8 mouse cellular contexts compared by ENCODE assay signal in the genomic region with DNA sequence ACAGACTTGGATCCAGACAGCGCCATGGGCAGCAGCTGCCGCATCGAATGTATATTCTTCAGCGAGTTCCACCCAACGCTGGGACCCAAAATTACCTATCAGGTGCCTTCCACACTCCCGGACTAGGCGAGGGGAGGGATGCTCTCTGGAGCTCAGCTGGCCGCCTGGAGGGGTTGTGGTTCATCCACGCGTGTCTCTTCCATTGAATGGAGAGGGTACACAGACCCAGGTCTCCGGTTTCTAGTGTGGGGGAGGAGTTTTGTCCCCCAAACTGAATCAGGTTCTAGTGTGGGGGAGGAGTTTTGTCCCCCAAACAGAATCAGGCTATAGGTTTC. TPM values are rescaled to one million over a fixed set of nuclear protein-coding genes. Genes with fewer than 3 reads are reported as not detected.
A peak's percentile ranks its signal among the peaks of the same experiment; 100 is the strongest.
DNase-seq lines count a peak whose midpoint lies in the region; ATAC-seq and TF ChIP-seq lines count a peak whose summit lies in the region.

No protein-coding gene starts in this region.

- in situ Hi-C loops in ES-E14 (cut with MboI; ENCODE audit: low sequenced_read_pairs in 2 of 2, unreplicated experiment in 2 of 2), result no loop called here

- 0 out of 2 replicates have a peak, but pooled peaks cover 9% of the 10 kb centered on the region for H3K36me3 ChIP-seq in heart, embryonic 11.5 days (ENCODE audit: control insufficient read depth, insufficient read depth, low read length)
- H3K36me3 ChIP-seq in ES-E14 (ENCODE audit: control insufficient read depth, insufficient read depth, low read length, poor library complexity, severe bottlenecking), result peaks cover 23% of the 10 kb centered on the region
- peaks cover 56% of the 10 kb centered on the region for H3K36me3 ChIP-seq in hindbrain, embryonic 10.5 days

- 1% methylated on average over 11 of the region's 11 CpGs for WGBS in heart, embryonic 11.5 days (ENCODE audit: insufficient replicate concordance)
- WGBS in hindbrain, embryonic 10.5 days, result 1% methylated on average over 11 of the region's 11 CpGs

- no peak; the same call in 1 of the 2 replicates for ATAC-seq in heart, embryonic 11.5 days (replicated peaks; ENCODE audit: insufficient number of reproducible peaks, low FRiP score, low TSS enrichment)
- 0 out of 2 replicates have a peak, but pooled peaks have one; percentile 0 for ATAC-seq in megakaryocyte progenitor cell, adult 5-6 weeks (replicated peaks; ENCODE audit: poor library complexity)

- peaks cover 22% of the 10 kb centered on the region for H3K4me1 ChIP-seq in heart, embryonic 11.5 days (ENCODE audit: control insufficient read depth, insufficient read depth, low read length)
- peaks cover 0 to 12% of the 10 kb centered on the region in 2 experiments; a peak in 3 of 4 replicates for H3K4me1 ChIP-seq in ES-E14 (ENCODE audit: control insufficient read depth in 2 of 2, insufficient read depth in 2 of 2, low read length in 2 of 2, poor library complexity in 1 of 2)
- H3K4me1 ChIP-seq in hindbrain, embryonic 10.5 days (replicated peaks), result peaks cover 55% of the 10 kb centered on the region

- DNase-seq in heart, adult 18-20 months, result no peak
- no peak for DNase-seq in ES-E14 (ENCODE audit: low read depth, low spot score)
- DNase-seq in hindbrain, embryonic 10.5 days (ENCODE audit: low spot score), result no peak
- no peak for DNase-seq in adrenal gland, adult (ENCODE audit: inconsistent age in 2 of 2, low spot score in 1 of 2)
- DNase-seq in cerebellum, adult 11 months, result no peak
- DNase-seq in frontal cortex, postnatal 14 days (ENCODE audit: low spot score in 2 of 2), result no peak

- no peaks in the 10 kb centered on the region for H3K27me3 ChIP-seq in heart, embryonic 11.5 days (ENCODE audit: control insufficient read depth, insufficient read depth, low read length)
- H3K27me3 ChIP-seq in hindbrain, embryonic 10.5 days (ENCODE audit: insufficient read depth, poor library complexity, severe bottlenecking), result peaks cover under 1% of the 10 kb centered on the region; the same call in 1 of the 2 replicates

- peak overlapping the region; percentile 67 for H3K9ac ChIP-seq in heart, embryonic 11.5 days (ENCODE audit: low read depth, low read length)
- H3K9ac ChIP-seq in ES-E14 (ENCODE audit: insufficient read depth, low read depth, low read length, poor library complexity, severe bottlenecking), result peak overlapping the region; percentile 80

- no peaks in the 10 kb centered on the region for H3K9me3 ChIP-seq in heart, embryonic 11.5 days (replicated peaks; ENCODE audit: control insufficient read depth, low read length)
- H3K9me3 ChIP-seq in ES-E14 (ENCODE audit: control insufficient read depth, insufficient read depth, low read depth, low read length), result no peaks in the 10 kb centered on the region
- H3K9me3 ChIP-seq in hindbrain, embryonic 10.5 days, result no peaks in the 10 kb centered on the region

- no peak overlapping the region for H3K27ac ChIP-seq in heart, embryonic 11.5 days (ENCODE audit: low read depth, low read length)
- H3K27ac ChIP-seq in ES-E14 (ENCODE audit: insufficient read depth, low read depth, low read length, poor library complexity, severe bottlenecking), result no peak overlapping the region
- H3K27ac ChIP-seq in hindbrain, embryonic 10.5 days, result peak overlapping the region; percentile 90

- peak overlapping the region; percentile 73 for H3K4me2 ChIP-seq in heart, embryonic 11.5 days

- peak overlapping the region; percentile 60 for H3K4me3 ChIP-seq in heart, embryonic 11.5 days (ENCODE audit: low read depth, low read length)
- peak overlapping the region; percentile 80 to 93 for H3K4me3 ChIP-seq in ES-E14 (ENCODE audit: insufficient read depth in 1 of 2, low read depth in 1 of 2, low read length in 2 of 2, poor library complexity in 1 of 2, severe bottlenecking in 1 of 2)
- peak overlapping the region; percentile 73 for H3K4me3 ChIP-seq in hindbrain, embryonic 10.5 days

TF ChIP-seq in ES-E14, 5 proteins besides CTCF, POLR2A, EP300 and RAD21:
- no peak for TF ChIP-seq CHD2 (IDR thresholded peaks at IDR 0.05; ENCODE audit: low read depth, low read length)
- no peak for TF ChIP-seq ZC3H11A (IDR thresholded peaks at IDR 0.05; ENCODE audit: borderline replicate concordance, low read depth, low read length)
- no peak for TF ChIP-seq ZNF384 (IDR thresholded peaks at IDR 0.05; ENCODE audit: low read depth, low read length)
- TF ChIP-seq MAFK (IDR thresholded peaks at IDR 0.05; ENCODE audit: insufficient read depth, low read depth, low read length), result no peak
- no peak for TF ChIP-seq HCFC1 (IDR thresholded peaks at IDR 0.05; ENCODE audit: borderline replicate concordance, insufficient read depth, low read length)

RNA-seq across cellular contexts. Expression of a gene that starts 0.3 kb away (rescaled TPM):
- polyA plus RNA-seq in heart, embryonic 11.5 days (2014; fragmentation: Nextera tagmentation; extraction: Ambion mirVana), result 26.8 TPM in 2 replicates
- 10 to 100 TPM; 20.4 to 21.0 TPM for total RNA-seq in heart, adult 18-20 months (2021)
- 21.2 and 30.5 TPM in 2 replicates for total RNA-seq in ES-E14 (2012; rRNA removed)
- 39.2 and 45.7 TPM in 2 replicates for polyA plus RNA-seq in hindbrain, embryonic 10.5 days (2016; fragmentation: Nextera tagmentation; extraction: Ambion mirVana)
- total RNA-seq in megakaryocyte progenitor cell, adult 5-6 weeks (2015), result 9.2 and 14.3 TPM in 2 replicates
- 10.7 and 13.0 TPM in 2 replicates for total RNA-seq in megakaryocyte progenitor cell, adult 5-6 weeks (2017)

RNA-seq across cellular contexts. Expression of a gene that starts 0.3 kb away (rescaled TPM):
- polyA plus RNA-seq in heart, embryonic 11.5 days (2014; fragmentation: Nextera tagmentation; extraction: Ambion mirVana), result 16.6 and 21.9 TPM in 2 replicates
- total RNA-seq in heart, adult 18-20 months (2021), result 1 to 10 TPM; 4.2 to 4.6 TPM
- total RNA-seq in ES-E14 (2012; rRNA removed), result 25.3 and 35.2 TPM in 2 replicates
- polyA plus RNA-seq in hindbrain, embryonic 10.5 days (2016; fragmentation: Nextera tagmentation; extraction: Ambion mirVana), result 25.1 and 25.9 TPM in 2 replicates
- 19.3 and 22.8 TPM in 2 replicates for total RNA-seq in megakaryocyte progenitor cell, adult 5-6 weeks (2015)
- total RNA-seq in megakaryocyte progenitor cell, adult 5-6 weeks (2017), result 12.2 and 16.3 TPM in 2 replicates

RNA-seq across cellular contexts. Expression of a gene that starts 4.8 kb away (rescaled TPM):
- polyA plus RNA-seq in heart, embryonic 11.5 days (2014; fragmentation: Nextera tagmentation; extraction: Ambion mirVana), result not detected in 2 replicates
- under 1 TPM in 1 of 2 experiments, not detected in 1; 0.62 TPM for total RNA-seq in heart, adult 18-20 months (2021)
- total RNA-seq in ES-E14 (2012; rRNA removed), result 0.37 and 0.49 TPM in 2 replicates
- polyA plus RNA-seq in hindbrain, embryonic 10.5 days (2016; fragmentation: Nextera tagmentation; extraction: Ambion mirVana), result 2.6 and 4.7 TPM in 2 replicates
- total RNA-seq in megakaryocyte progenitor cell, adult 5-6 weeks (2015), result 0.12 TPM in 1 of 2 replicates, not detected in the other
- total RNA-seq in megakaryocyte progenitor cell, adult 5-6 weeks (2017), result 0.33 and 0.37 TPM in 2 replicates

RNA-seq across cellular contexts. Expression of a gene that starts 8.6 kb away (rescaled TPM):
- 37.0 and 40.6 TPM in 2 replicates for polyA plus RNA-seq in heart, embryonic 11.5 days (2014; fragmentation: Nextera tagmentation; extraction: Ambion mirVana)
- 10 to 100 TPM; 22.2 to 22.3 TPM for total RNA-seq in heart, adult 18-20 months (2021)
- total RNA-seq in ES-E14 (2012; rRNA removed), result 42.3 and 64.3 TPM in 2 replicates
- polyA plus RNA-seq in hindbrain, embryonic 10.5 days (2016; fragmentation: Nextera tagmentation; extraction: Ambion mirVana), result 36.5 and 44.8 TPM in 2 replicates
- total RNA-seq in megakaryocyte progenitor cell, adult 5-6 weeks (2015), result 9.9 and 12.3 TPM in 2 replicates
- 14.5 and 19.9 TPM in 2 replicates for total RNA-seq in megakaryocyte progenitor cell, adult 5-6 weeks (2017)

RNA-seq across cellular contexts. Expression of a gene that starts 9.0 kb away (rescaled TPM):
- 38.9 and 45.7 TPM in 2 replicates for polyA plus RNA-seq in heart, embryonic 11.5 days (2014; fragmentation: Nextera tagmentation; extraction: Ambion mirVana)
- 10 to 100 TPM; 15.1 TPM for total RNA-seq in heart, adult 18-20 months (2021)
- total RNA-seq in ES-E14 (2012; rRNA removed), result 25.5 and 41.4 TPM in 2 replicates
- polyA plus RNA-seq in hindbrain, embryonic 10.5 days (2016; fragmentation: Nextera tagmentation; extraction: Ambion mirVana), result 46.4 and 48.3 TPM in 2 replicates
- total RNA-seq in megakaryocyte progenitor cell, adult 5-6 weeks (2015), result 27.3 and 27.4 TPM in 2 replicates
- 35.4 and 38.8 TPM in 2 replicates for total RNA-seq in megakaryocyte progenitor cell, adult 5-6 weeks (2017)
